Mouse (Mus musculus): ENCODE measurements around the gene Cmtm4.

DNA sequence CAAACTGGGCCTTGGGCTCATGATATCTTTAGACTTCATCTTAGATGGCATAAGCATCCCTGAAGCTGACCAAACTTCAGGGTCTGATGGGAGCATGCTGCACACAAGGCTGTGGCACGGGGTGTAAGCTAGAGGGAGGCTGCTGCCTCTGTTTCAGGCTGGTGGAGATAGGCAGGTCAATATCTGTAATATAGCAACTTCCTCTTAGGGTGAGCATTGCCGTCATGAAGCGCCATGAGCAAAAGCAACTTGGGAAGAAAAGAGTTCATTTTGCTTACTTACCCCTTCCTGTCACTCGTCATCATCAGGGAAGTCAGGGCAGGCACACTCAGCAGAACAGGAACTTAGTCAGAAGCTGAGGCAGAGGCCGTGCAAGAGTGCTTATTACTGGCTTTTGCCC is 61.8 kb downstream of the Cmtm4 start:
- no peak for TF ChIP-seq POLR2A (IDR thresholded peaks at IDR 0.05; ENCODE audit: insufficient read depth, low read length)
- TF ChIP-seq CTCF (IDR thresholded peaks at IDR 0.05; ENCODE audit: low read depth, low read length), result no peak
